Mouse (Mus musculus): Measurements from ENCODE around the gene Tubb3. TPM values are rescaled to one million over a fixed set of nuclear protein-coding genes. Genes with fewer than 3 reads are reported as not detected.
"Not testable (repeated sequence)": the region's sequence is repeated elsewhere in the genome, so short reads cannot be mapped to it uniquely, and the experiment has no call there.

Gene Tubb3
- total RNA-seq, 2 experiments from 2014 or later = not detected

DNA sequence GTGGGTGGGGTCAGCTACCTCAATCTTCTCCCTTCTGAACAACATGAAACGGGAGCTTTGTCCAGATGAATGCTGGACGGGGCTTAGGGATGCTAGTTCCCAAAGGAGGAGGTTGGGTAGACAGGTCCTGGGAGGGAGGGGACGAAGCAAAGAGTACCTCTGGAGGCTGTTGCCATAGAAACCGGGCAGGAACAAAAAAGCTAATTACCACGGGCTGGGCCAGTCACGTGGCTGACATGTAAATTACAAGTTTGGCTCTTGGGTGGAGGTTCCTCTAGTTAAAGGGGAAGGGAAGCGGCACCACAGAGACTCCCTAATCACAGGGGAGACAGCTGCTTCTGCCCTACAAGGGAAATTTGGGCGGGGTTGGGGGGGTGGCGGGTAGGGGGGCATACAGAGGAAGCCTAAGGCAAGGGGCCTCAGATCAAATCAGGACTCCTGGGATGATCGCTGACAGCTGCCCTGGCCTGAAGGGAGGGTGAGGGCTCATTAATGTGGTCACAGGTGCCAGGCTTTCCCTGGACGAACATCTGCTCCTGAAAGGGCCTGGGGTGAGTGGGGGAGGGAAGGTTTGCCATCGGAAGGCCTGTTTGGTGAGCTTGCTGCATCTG, 1.4 kb downstream of the Tubb3 start:
- no peak for DNase-seq

DNA sequence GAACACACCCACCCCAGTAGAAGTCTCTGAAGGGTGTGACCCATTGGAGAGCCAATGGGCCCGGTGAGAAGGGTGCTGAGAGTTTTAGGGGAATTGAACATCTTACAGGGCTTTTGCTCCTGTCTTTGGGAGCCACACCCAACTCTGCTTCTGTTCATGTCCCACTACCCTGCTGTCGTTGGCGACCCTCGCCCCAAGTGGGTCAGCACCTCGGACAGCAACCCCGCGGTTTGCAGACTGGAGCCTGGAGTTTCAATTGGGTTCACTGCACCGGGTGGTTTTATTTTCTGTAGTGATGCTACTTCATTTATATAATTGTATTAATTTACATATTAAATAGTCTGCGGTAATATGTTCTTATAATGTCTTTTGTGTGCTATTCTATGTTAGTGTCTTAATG, 3.0 kb downstream of the Tubb3 start:
- no peak for DNase-seq

DNA sequence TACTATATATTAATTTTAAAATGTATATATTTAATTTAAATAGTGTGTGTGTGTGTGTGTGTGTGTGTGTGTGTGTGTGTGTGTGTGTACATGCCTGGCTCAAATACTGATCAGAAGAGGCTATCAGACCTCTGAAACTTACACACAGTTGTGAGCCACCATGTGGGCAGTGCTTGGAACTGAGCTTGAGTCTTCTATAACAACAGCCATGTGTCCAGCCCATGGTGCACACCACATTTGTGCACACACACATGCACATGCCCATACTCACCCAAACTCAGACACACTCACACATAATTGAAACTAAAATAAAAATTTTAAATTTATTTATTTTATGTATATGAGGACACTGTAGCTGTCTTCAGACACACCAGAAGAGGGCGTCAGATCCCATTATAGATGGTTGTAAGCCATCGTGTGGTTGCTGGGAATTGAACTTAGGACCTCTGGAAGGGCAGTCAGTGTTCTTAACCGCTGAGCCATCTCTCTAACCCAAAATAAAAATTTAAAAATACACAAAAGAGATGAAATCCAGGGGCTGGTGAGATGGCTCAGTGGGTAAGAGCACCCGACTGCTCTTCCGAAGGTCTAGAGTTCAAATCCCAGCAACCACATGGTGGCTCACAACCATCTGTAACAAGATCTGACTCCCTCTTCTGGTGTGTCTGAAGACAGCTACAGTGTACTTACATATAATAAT, 3.9 kb downstream of the Tubb3 start:
- not testable (repeated sequence) for DNase-seq

DNA sequence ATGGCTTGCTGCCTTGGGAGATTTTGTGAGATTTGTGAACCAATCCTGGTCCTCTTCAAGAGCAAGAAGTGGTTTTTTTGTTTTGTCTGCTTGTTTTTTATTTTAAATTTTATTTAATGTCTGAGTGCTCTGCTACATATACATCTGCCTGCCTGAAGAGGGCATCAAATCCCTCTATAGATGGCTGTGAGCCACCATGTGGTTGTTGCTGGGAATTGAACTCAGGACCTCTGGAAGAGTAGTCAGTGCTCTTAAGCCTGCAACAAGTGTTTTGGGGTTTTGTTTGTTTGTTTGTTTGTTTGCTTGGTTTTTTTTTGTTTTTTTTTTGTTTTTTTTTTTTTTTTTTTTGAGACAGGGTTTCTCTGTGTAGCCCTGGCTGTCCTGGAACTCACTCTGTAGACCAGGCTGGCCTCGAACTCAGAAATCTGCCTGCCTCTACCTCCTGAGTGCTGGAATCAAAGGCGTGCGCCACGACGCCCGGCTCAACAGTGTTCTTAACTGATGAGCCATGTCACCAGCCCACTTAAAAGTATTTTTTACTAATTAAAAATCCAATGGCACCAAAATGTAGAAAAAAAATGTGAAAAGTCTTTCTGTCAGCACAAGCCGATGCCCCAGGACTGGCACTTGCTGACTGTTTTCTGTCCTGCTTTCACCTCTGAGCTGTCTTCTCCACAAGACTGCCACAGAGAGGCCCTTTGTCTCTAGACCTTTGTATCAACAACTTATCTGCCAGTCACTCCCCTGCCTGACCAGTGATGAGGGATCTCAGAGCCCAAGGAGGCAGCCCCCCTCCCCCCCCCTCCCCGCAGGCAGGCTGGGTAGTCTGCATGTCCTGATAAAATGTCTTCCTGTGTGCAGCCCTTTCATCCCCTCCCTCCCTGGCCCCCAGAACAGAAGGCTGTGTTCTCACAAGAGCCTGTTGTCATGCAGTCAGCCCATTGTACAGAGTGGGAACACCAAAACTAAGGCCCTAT, 5.0 kb downstream of the Tubb3 start:
- DNase-seq = no peak

DNA sequence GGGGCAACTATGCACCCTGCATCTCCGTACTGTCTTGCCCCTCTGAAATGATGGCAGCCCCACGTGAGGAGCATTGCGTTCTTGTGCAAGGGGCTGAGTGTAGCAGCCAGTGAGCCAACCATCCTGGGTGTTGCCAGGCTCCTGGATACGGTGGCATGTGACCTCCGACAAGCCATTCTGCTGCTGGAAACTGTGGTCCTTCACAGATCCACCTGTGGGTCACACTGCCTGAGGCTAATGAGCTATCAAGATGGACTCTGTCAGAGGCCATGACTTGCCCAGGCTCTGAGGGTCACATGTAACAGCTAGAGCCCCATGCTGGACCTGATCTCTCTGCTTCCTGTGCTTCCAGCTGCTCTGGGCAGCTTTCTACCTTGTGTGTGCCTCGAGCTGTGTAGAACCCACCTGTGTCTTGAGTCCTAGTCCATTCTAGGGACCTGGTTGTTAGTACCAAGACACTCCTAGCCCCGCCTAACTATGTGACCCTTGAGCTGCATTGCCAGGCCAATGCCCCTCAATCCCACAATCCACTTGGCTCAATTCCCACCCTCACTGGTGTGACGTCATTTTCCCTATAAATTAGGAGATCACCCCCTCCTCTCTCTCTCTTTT, 5.8 kb downstream of the Tubb3 start:
- no peak for DNase-seq

DNA sequence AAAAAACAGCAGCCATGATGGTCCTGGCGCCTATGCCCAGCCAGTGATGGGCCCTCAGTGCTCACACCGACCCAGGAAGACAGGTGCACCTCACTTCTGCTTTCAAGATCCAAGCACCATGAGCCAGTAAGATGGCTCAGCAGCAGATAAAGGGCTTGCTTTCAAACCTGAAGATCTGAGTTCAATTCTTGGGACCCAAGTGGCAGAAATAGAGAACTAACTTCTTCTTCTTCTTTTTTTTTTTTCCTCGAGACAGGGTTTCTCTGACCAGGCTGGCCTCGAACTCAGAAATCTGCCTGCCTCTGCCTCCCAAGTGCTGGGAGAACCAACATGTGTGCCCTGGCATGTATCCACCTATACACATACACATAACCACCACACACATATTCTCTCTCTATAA, 8.5 kb downstream of the Tubb3 start:
- DNase-seq = no peak

DNA sequence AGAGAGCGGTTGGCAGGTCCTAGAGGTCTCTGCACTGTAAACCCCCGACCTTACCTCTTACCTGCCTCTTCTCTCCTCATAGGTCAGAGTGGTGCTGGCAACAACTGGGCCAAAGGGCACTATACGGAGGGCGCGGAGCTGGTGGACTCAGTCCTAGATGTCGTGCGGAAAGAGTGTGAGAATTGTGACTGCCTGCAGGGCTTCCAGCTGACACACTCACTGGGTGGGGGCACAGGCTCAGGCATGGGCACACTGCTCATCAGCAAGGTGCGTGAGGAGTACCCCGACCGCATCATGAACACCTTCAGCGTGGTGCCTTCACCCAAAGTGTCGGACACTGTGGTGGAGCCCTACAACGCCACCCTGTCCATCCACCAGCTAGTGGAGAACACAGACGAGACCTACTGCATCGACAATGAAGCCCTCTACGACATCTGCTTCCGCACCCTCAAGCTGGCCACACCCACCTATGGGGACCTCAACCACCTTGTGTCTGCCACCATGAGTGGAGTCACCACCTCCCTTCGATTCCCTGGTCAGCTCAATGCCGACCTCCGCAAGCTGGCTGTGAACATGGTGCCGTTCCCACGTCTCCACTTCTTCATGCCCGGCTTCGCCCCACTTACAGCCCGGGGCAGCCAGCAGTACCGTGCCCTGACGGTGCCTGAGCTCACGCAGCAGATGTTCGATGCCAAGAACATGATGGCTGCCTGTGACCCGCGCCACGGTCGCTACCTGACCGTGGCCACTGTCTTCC, 9.5 kb downstream of the Tubb3 start:
- no peak for DNase-seq

DNA sequence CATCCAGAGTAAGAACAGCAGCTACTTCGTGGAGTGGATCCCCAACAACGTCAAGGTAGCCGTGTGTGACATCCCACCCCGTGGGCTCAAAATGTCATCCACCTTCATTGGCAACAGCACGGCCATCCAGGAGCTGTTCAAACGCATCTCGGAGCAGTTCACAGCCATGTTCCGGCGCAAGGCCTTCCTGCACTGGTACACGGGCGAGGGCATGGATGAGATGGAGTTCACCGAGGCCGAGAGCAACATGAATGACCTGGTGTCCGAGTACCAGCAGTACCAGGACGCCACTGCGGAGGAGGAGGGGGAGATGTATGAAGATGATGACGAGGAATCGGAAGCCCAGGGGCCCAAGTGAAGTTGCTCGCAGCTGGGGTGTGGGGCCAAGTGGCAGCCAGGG, 10.1 kb downstream of the Tubb3 start:
- DNase-seq = no peak

DNA sequence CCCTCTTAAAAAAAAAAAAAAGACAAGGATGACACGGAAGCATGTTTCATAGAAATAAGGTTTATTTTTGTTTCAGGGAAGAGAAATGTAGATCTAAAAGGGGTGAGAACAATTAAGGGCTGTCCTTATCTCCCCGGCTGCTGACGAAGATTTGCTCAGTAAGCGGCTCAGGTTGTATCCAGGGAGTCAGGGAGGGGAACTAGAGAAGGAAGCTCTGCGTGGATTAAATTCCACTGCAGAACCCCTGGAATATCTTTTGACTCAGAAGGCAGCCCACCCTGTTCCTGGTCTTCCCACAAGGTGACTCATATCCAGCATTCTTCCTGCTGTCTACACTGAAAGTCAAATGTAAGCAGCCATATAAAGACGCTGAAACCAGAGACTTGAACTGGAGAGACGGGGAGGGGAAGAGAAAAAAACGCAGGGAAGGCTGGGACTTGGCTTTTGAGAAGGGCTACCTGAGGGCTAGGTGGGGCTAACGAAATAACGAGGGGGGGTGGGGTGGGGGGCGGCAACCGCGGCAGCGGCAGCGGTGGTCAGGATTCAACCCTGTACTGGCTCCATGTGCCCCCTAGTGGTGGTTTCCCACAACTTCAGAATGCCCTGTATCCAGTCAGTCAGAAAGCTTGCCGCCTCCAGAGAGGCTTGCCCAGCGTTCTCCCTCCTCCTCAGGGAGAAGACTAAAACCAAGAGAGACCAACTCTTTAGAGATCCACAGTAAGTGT, 11.0 kb downstream of the Tubb3 start:
- DNase-seq = no peak

DNA sequence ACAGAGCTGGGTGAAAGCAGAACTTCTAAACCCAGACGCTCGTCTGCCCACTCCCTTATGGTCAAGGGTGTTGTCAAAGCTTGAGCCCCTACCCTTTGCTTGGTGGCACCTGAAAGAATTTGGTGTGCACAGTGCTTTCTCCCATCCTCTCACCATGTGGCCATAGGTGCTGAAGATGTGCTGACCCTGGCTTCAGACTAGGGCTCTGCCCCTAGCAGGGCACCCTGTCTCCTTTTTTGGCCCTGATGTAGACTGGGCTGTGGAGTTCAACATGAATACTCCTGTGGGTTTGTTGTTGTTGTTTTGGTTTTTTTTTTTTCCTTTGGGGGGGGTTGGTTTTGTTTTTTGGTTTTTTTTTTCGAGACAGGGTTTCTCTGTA, 11.5 kb downstream of the Tubb3 start:
- DNase-seq = peak; percentile 3

DNA sequence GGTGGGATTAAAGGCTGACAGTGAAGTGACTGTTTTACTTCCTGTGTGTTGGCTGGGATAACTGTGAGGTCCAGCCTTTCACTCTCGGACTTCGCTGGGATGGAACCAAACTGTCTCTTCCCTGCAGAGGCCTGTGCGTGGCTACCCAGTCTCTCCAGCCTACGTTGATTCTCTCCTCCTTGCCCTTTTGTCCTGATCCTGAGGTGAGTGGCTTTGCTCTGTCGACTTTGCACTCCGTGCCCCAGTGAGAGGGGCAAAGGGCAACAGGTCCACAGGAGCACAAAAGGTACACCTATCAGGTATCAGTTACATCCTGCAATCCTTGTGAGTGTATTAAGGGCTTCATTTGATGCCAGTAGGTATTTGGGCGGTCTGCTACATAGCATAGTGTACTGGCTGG, 12.2 kb downstream of the Tubb3 start, which contains the start of gene Def8:
Def8 (plus strand) TSS at position 87 of the 400 bp plus-strand sequence.
- DNase-seq = no peak

DNA sequence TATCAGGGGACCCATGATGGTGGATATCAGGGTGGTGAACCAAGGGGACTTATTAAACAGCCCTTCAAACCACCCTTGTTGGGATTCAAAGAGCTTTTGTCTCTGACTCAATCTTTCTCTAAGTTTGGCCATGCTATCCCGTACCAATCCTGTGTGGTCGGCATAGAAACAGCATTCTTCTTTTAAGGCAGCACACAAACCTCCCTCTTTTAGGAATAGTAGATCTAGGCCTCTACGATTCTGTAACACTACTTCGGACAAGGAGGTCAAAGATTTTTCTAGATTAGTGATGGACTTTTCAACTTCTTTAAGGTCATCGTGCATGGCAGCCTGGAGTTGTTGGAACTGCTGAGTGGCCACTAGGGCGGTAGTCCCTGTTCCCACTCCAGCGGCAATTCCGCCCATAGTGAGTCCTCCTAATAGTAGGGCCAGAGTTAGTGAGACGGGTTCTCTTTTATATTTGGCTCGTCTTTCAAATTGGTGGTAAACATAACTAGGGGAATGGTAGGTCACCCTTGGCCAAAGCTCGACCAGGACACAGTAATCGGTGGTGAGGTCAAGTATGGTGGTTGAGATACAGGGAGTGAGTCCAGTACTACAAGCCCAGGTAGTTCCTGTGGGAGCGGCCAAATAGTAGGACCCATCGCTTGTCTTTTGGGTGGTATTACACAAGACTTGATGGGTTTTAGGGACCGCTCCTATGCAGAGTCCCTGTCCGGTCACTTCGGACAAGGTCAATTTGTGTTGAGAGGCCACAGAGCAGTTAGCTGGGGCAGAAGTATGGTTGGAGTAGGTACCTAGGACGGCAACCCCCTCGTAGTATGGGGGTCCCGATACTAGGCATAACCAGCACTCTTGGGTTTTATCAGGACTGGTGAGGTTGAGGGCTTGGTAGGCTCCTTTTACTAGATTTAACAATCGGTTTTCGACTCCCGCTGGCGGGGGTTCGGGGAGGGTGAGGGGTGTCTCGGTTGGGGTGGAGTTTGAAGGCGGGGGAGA, 15.6 kb downstream of the Tubb3 start:
- DNase-seq = no peak

DNA sequence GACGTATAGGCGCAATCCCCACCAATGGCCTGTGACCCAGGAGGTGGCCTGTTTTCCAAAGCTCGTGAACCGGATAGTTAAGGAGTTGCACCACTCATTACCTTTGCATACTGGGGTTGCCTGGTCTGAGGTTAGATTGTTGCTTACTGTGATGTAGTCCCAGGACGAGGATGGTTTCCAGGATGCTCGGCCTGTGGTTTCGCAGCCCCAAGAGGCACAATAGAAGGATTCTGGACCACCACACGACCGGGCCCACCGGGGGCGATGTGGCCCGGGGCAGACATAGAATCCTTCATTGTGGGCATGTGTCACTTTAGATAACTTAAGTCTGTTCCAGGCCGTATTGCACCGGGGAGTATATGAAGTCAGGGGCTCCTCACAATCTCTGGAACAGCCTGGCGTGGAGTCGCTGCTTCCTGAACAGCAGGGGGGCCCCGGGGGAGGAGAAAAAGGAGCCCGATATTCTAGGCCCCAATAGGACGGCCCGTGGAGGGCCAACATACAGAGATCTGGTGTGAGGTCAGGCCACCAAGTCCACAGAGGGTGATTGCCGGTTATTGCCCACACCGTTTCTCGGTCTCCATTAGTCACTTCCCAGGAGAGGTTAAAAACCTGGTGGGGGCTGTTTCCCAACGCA, 16.5 kb downstream of the Tubb3 start:
- no peak for DNase-seq

DNA sequence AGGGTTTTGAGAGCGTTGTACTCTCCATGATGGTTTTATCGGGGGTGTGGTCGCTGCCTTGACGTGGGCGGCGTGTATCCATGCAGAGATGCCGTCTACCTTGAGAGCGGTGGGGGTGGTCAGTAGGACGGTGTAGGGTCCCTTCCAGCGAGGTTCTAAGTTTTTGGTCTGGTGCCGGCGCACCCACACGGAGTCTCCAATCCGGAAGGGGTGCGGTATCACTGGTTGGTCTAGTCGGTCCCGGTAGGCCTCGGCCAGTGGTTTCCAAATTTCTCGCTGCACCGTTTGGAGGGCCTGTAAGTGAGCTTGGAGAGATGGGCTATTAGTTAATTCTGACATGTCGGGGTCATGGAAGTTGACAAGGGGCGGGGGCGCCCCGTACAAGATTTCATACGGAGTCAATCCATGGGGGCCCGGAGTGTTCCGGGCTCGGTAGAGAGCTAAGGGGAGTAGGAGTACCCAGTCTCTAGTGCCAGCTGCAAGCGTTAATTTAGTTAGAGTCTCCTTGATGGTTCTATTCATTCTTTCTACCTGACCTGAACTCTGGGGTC, 17.2 kb downstream of the Tubb3 start:
- DNase-seq = no peak

DNA sequence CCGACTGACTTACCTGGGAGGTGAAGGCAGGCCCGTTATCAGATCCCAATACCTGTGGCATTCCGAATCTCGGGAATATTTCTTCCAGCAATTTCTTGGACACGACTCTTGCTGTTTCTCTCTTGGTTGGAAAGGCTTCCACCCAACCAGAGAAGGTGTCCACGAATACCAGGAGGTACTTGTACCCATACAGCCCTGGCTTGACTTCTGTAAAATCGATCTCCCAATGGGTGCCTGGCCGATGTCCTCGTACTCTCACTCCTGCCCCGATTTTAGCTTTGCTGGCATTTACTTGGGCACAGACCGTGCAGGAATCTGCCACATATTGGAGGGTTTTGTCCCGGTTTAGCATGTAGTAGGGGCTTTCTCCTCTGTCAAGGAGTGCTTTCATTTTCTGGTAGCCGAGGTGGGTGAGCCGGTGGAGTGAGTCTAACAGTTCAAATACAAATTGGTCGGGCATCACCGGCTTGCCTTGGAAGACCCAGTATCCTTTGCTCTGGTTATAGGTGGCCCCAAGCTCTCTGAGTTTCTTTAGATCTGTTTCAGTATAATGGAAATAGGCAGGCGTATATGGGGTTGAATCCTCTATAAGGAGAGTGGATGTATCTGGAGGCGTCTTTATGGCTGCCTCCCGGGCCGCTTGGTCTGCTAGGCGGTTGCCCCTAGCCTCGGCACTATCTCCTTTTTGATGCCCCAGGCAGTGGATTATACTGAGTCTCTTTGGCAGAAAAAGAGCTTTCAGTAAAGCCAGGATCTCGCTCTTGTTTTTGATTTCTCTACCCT, 17.9 kb downstream of the Tubb3 start:
- DNase-seq = no peak

DNA sequence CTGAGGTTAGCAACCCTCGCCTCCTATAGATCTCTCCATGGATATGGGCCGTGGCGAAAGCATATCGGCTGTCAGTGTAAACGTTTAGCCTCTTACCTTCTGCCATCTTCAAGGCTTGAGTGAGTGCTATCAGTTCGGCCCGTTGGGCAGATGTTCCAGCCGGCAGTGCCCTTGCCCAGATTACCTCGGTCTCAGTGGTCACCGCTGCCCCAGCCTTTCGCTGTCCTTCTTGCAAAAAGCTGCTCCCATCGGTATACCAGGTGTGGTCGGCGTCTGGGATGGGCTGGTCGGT, 18.4 kb downstream of the Tubb3 start:
- not testable (repeated sequence) for DNase-seq

DNA sequence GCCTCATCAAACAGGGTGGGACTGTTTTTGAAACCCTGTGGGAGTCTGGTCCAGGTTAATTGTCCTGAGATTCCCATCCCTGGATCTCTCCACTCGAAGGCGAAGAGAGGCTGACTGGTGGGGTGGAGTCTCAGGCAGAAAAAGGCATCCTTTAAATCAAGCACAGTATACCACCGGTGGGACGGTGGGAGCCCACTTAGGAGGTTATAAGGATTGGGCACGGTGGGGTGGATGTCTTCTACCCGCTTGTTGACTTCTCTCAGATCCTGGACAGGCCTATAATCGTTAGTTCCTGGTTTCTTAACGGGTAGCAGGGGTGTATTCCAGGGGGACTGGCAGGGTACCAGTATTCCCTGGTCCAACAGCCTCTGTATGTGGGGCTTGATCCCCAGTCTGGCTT, 19.7 kb downstream of the Tubb3 start:
- not testable (repeated sequence) for DNase-seq

All from gastrocnemius, postnatal 25 days (tissue).